Mouse (Mus musculus): ENCODE measurements around the gene Hoxc11.

Gene Hoxc11

GRCm38 (mm10) chr15:102954192-102955006, at the start of gene Hoxc11:
Gene Hoxc11, plus strand, starts transcription at chr15:102954427.
- DNase-seq (ENCODE audit: low read depth in 2 of 2, low spot score in 2 of 2), result no peak

- no peak for DNase-seq (ENCODE audit: low read depth in 2 of 2, low spot score in 2 of 2)
Observed at GRCm38 (mm10) chr15:102904946-102905345, 49.3 kb upstream of the Hoxc11 start.

- DNase-seq (ENCODE audit: low read depth in 2 of 2, low spot score in 2 of 2), result no peak
Observed at GRCm38 (mm10) chr15:102909536-102909935, 44.7 kb upstream of the Hoxc11 start.

- DNase-seq (ENCODE audit: low read depth in 2 of 2, low spot score in 2 of 2), result no peak
Observed at GRCm38 (mm10) chr15:102910038-102910437, 44.2 kb upstream of the Hoxc11 start.

- no peak for DNase-seq (ENCODE audit: low read depth in 2 of 2, low spot score in 2 of 2)
Observed at GRCm38 (mm10) chr15:102910496-102911095, 43.6 kb upstream of the Hoxc11 start.

DNA sequence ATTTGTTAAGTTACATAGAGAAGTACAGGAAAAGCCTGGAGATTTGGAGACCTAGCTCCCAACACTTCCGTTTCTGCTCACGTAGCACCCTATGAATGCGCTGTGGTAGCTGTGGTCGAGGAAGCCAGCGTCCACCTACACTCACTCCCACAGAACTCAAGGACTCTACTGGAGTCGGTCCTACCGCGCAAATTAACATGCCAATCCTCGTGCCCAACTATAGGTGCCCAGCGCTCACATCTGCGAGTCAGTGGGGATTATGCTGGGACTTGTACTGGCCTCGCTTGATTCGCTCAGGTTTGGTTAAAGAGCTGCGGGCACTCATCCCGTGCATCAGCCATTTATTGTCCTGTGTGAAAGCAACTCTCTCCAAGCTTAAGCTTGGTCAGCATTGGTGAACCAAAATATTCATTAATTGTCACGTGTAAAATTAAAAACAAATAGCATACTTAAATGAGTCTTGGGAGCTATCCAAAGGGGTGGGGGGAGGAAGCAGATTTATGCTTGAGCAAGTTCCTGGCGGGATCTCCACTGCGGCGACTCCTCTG, 41.1 kb upstream of the Hoxc11 start:
- no peak for DNase-seq (ENCODE audit: low read depth in 2 of 2, low spot score in 2 of 2)

- DNase-seq (ENCODE audit: low read depth in 2 of 2, low spot score in 2 of 2), result no peak
Observed at GRCm38 (mm10) chr15:102917972-102918572, 36.2 kb upstream of the Hoxc11 start.

GRCm38 (mm10) chr15:102918611-102919265, 35.5 kb upstream of the Hoxc11 start:
- no peak for DNase-seq (ENCODE audit: low read depth in 2 of 2, low spot score in 2 of 2)

- DNase-seq (ENCODE audit: low read depth in 2 of 2, low spot score in 2 of 2), result no peak
Observed at GRCm38 (mm10) chr15:102919336-102920180, 34.7 kb upstream of the Hoxc11 start.

GRCm38 (mm10) chr15:102920619-102921018, 33.6 kb upstream of the Hoxc11 start:
- no peak for DNase-seq (ENCODE audit: low read depth in 2 of 2, low spot score in 2 of 2)

DNA sequence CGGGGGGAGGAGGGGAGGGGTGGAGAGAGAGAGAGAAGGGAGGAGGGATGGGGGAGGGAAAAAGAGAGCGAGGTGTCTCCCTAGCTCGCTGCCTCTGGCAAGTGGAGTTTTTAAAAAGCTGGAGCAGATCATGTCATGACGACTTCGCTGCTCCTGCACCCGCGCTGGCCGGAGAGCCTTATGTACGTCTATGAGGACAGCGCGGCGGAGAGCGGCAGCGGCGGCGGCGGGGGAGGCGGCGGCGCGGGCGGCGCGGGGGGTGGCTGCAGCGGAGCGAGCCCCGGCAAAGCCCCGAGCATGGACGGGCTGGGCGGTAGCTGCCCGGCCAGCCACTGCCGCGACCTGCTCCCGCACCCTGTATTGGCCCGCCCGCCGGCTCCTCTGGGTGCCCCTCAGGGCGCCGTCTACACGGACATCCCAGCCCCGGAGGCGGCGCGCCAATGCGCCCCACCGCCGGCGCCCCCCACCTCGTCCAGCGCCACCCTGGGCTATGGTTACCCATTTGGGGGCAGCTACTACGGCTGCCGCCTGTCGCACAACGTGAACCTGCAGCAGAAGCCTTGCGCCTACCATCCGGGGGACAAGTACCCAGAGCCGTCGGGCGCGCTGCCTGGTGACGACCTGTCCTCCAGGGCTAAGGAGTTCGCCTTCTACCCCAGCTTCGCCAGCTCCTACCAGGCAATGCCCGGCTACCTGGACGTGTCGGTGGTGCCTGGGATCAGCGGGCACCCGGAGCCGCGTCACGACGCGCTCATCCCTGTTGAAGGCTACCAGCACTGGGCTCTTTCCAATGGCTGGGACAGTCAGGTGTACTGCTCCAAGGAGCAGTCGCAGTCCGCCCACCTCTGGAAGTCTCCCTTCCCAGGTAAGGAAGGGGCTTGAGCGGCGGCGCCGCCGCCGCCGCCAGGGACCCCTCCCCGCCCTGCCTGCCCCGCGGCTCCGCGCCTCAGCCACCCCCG, 32.9 kb upstream of the Hoxc11 start, which contains the start of gene Hoxc13:
Hoxc13 (plus strand) TSS at position 51 of the 959 bp plus-strand sequence.
- no peak for DNase-seq (ENCODE audit: low read depth in 2 of 2, low spot score in 2 of 2)

DNA sequence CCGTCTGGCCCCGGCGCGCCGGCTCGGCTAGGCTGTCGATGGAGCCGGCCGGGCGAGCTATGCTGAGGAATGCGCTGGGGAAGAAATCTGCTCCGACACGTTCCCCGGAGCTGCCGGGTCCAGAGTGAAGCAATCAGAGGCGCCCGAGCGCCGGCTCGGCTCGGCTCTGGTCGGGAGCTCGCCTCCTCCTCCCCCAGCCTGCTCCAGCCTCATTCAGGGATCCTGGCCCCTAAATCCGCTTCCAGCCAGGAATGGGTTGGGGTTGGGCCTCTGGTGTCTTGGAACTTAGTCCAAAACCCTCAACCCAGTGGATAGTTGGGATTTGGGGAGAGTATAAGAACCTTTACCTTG, 32.2 kb upstream of the Hoxc11 start:
- no peak for DNase-seq (ENCODE audit: low read depth in 2 of 2, low spot score in 2 of 2)

DNA sequence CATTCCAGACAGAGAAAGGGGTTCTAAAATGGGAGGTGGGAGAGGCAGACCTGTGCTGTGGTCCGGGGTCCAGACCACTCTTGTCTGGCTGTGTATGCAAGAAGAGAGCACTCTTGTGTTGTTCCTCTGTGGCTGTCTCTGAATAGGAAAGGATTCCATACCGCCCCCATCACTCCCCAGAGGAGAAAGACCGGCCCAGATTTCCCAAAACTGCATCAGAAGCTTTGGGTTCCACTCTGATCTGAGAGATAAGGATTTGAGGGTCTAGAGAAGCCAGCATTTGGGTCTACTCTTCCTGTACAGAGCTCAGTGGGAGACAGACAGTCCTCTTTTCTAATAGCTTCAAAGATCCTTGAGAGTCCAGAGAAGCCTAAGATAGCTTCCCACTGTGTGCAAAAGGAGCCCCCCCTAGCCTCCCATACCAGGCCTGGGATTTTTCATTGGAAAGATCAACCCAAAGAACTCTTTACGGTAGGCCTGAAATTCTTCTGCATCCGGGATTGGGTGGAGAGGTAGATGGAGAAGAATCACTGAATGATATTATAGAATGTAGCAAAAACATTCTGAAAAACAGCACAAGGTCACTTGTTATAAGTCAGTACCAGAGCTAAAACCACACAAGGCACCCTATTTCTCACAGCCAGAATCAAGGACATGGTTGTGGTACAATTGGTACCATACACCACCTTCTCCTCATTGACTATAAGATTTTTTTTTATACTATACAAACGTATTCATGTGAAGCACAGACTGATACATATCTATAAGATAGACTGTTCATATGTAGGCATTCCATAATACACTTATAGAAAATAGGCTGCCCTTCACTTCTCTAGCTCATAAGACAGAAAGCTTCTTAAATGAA, 31.4 kb upstream of the Hoxc11 start:
- no peak for DNase-seq (ENCODE audit: low read depth in 2 of 2, low spot score in 2 of 2)

DNA sequence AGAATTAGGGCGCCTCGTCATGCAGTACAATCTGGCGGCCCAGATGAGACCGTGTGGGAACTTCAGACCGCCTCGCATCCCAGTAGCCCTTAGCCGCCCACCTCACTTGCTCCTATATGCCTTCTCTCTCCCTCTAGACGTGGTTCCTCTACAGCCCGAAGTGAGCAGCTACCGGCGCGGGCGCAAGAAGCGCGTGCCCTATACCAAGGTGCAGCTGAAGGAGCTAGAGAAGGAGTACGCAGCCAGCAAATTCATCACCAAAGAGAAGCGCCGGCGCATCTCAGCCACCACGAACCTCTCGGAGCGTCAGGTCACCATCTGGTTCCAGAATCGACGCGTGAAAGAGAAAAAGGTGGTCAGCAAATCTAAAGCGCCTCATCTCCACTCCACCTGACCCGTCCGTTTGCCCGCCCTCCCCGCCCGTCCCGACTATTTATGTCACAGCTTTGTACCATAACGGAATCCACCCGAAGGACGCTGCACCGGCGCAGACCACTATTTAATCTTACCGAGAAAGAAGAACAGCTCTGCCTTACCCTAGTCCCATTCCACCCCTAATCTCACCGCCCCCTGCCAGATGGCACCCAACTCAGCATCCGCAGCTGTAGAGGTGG, 27.1 kb upstream of the Hoxc11 start:
- no peak for DNase-seq (ENCODE audit: low read depth in 2 of 2, low spot score in 2 of 2)

DNA sequence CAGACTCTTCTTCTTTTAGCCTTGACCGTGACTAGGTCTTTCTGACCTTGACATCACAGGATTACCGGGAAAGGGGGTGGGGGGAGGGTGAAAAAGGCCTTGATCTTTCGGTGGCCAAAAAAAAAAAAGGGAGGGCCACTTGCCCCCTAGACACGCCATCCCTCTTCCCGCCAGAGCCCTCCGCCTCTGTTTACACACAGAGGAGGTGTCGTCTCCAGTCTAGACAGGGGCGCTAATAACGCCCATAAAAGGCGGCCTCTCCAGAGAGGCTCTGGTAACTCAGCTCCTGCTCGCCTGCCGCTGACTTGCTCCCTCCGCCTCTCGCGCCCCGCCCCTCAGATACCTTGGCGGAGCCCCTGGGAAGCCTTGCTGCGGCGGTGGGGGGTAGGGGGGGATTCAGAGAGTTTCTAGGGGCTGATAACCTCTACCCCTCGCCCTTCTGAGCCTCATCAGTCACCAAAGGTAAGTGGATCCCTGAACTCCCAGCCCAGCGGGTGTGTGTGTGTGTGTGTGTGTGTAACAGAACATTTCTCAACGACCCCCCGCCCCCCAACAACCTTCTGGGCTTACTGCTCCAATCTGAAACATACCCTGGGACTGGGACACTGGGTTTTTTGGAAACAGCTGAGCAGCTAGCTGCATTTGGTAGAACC, 22.4 kb upstream of the Hoxc11 start:
- DNase-seq (ENCODE audit: low read depth in 2 of 2, low spot score in 2 of 2), result no peak

- DNase-seq (ENCODE audit: low read depth in 2 of 2, low spot score in 2 of 2), result no peak
Observed at GRCm38 (mm10) chr15:102934438-102934837, 19.8 kb upstream of the Hoxc11 start.

DNA sequence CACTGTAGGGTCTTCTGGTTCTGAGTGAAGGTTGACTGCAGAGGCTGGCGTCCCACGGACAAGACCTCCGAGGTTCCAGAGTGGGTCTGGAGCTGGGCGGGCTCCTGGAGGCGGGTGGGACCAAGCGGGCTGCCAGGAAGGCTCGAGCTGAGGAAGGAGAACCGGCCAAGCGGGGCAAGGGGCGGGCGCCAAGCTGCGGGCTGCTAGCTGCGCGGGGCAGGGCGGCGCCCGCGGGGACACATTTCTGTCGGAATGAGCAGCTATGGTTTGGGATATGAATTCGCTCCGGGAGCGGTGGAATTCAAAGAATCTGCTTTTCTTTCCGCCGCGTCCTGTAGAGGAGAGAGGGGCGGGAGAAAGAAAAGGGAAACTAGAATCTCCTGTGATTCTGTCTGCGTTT, 19.3 kb upstream of the Hoxc11 start:
- DNase-seq (ENCODE audit: low read depth in 2 of 2, low spot score in 2 of 2), result no peak

Data from CD8-positive naive resting alpha-beta T cell, adult 2 months (primary cell).